Mouse (Mus musculus) CH12F3 (cell line): Measurements from ENCODE around the gene Sparcl1.

ENCODE experiments used
- in situ Hi-C: fragments of 300-500 bp; cut with MboI; formaldehyde crosslinking; loops from 2 replicates; pipeline ENCODE4 v1.14.3; 2020; ENCODE audit warnings: low sequenced_read_pairs

The Sparcl1 gene

GRCm38 (mm10) chr5:104062773-104063551, 50.6 kb downstream of the Sparcl1 start:
- in situ Hi-C loops = no loop called here

GRCm38 (mm10) chr5:104061936-104062772, 51.4 kb downstream of the Sparcl1 start:
- in situ Hi-C loops = no loop called here

- in situ Hi-C loops = no loop called here
Measured at GRCm38 (mm10) chr5:104060429-104060828, 53.1 kb downstream of the Sparcl1 start.

- in situ Hi-C loops = no loop called here
Measured at GRCm38 (mm10) chr5:104059628-104060027, 53.9 kb downstream of the Sparcl1 start.

- in situ Hi-C loops = no loop called here
Measured at GRCm38 (mm10) chr5:104058021-104058420, 55.5 kb downstream of the Sparcl1 start.

GRCm38 (mm10) chr5:104056295-104056694, 57.2 kb downstream of the Sparcl1 start:
- in situ Hi-C loops = no loop called here

GRCm38 (mm10) chr5:104055816-104056215, 57.7 kb downstream of the Sparcl1 start:
- in situ Hi-C loops = no loop called here

GRCm38 (mm10) chr5:104054938-104055337, 58.6 kb downstream of the Sparcl1 start:
- in situ Hi-C loops = no loop called here

- in situ Hi-C loops = no loop called here
Measured at GRCm38 (mm10) chr5:104052956-104053355, 60.6 kb downstream of the Sparcl1 start.

- in situ Hi-C loops = no loop called here
Measured at GRCm38 (mm10) chr5:104048139-104048538, 65.4 kb downstream of the Sparcl1 start.

GRCm38 (mm10) chr5:104047200-104048105, 66.1 kb downstream of the Sparcl1 start:
- in situ Hi-C loops = no loop called here

GRCm38 (mm10) chr5:104046256-104047199, 67.0 kb downstream of the Sparcl1 start, which contains the start of gene Nudt9:
Nudt9 (plus strand) TSS chr5:104046306.
- in situ Hi-C loops = no loop called here

- in situ Hi-C loops = no loop called here
Measured at GRCm38 (mm10) chr5:104043704-104044103, 69.8 kb downstream of the Sparcl1 start.

GRCm38 (mm10) chr5:104042906-104043305, 70.6 kb downstream of the Sparcl1 start:
- in situ Hi-C loops = no loop called here

GRCm38 (mm10) chr5:104039154-104039932, 74.2 kb downstream of the Sparcl1 start:
- in situ Hi-C loops = no loop called here

- in situ Hi-C loops = no loop called here
Measured at GRCm38 (mm10) chr5:104036686-104037085, 76.8 kb downstream of the Sparcl1 start.

GRCm38 (mm10) chr5:104035824-104036223, 77.7 kb downstream of the Sparcl1 start:
- in situ Hi-C loops = no loop called here

GRCm38 (mm10) chr5:104035066-104035465, 78.5 kb downstream of the Sparcl1 start:
- in situ Hi-C loops = no loop called here
